Mouse (Mus musculus) regulatory T cell (primary cell): ENCODE results near the gene Dclre1b.

ENCODE experiments used
- in situ Hi-C: fragments of 300-600 bp; cut with MboI, MseI; formaldehyde crosslinking; loops from one replicate; pipeline ENCODE4 v1.15.1; 2025; ENCODE audit warnings: high pct_unique_total_duplicates

Gene Dclre1b

GRCm38 (mm10) chr3:103773508-103773907 is 35.7 kb downstream of the Dclre1b start:
- in situ Hi-C loops: no loop called here

GRCm38 (mm10) chr3:103772846-103773245 is 36.4 kb downstream of the Dclre1b start:
- in situ Hi-C loops: no loop called here

GRCm38 (mm10) chr3:103771531-103772130 is 37.6 kb downstream of the Dclre1b start:
- in situ Hi-C loops: no loop called here

- in situ Hi-C loops: no loop called here
These were observed 42.5 kb downstream of the Dclre1b start for GRCm38 (mm10) chr3:103766789-103767188.

GRCm38 (mm10) chr3:103759261-103759970 is 49.8 kb downstream of the Dclre1b start:
- in situ Hi-C loops: no loop called here

- in situ Hi-C loops: no loop called here
These were observed 50.8 kb downstream of the Dclre1b start for GRCm38 (mm10) chr3:103758456-103758855.

GRCm38 (mm10) chr3:103756920-103757319 is 52.3 kb downstream of the Dclre1b start:
- in situ Hi-C loops: no loop called here

- in situ Hi-C loops: no loop called here
These were observed 53.9 kb downstream of the Dclre1b start for GRCm38 (mm10) chr3:103755351-103755750.

- in situ Hi-C loops: no loop called here
These were observed 57.7 kb downstream of the Dclre1b start for GRCm38 (mm10) chr3:103751558-103751957.
